In genomic region chr3:59130431-59130830, GRCm38 (mm10) we compare ENCODE assay signal across 10 mouse cellular contexts. TPM values are rescaled to one million over a fixed set of nuclear protein-coding genes. Genes with fewer than 3 reads are reported as not detected.
DNase-seq lines count a peak whose midpoint lies in the region; ATAC-seq and TF ChIP-seq lines count a peak whose summit lies in the region.
"Had no signal": no experiment of that assay in that cellular context is flagged by ENCODE, and none has a peak within 500 bp of the region (broad histone marks: within the 10 kb centered on the region; RNA-seq: fewer than 3 reads in every experiment).

No protein-coding gene starts in this region.

- no peaks in the 10 kb centered on the region for H3K27me3 ChIP-seq in intestine, postnatal 0 days (replicated peaks; ENCODE audit: control insufficient read depth, insufficient read depth, low read length)
- H3K27me3 ChIP-seq in neural tube, embryonic 15.5 days (replicated peaks): no peaks in the 10 kb centered on the region
- H3K27me3 ChIP-seq: neural tube, embryonic 13.5 days had no signal

- peak; percentile 7 for DNase-seq in embryo, embryonic 11 days
- DNase-seq in embryo, embryonic 10 days (ENCODE audit: low spot score): no peak
- DNase-seq in T-cell, adult 2 months (ENCODE audit: low spot score): peak; percentile 49
- DNase-seq in cerebellum, postnatal 14 days: no peak
- no peak for DNase-seq in urinary bladder, adult 2 months (ENCODE audit: low spot score)

- no peaks in the 10 kb centered on the region for H3K9me3 ChIP-seq in intestine, postnatal 0 days (ENCODE audit: control insufficient read depth)
- no peaks in the 10 kb centered on the region for H3K9me3 ChIP-seq in neural tube, embryonic 15.5 days (replicated peaks)
- H3K9me3 ChIP-seq: neural tube, embryonic 13.5 days had no signal

- H3K4me1 ChIP-seq in intestine, postnatal 0 days (replicated peaks; ENCODE audit: control insufficient read depth, insufficient read depth, low read length): no peaks in the 10 kb centered on the region
- H3K4me1 ChIP-seq in neural tube, embryonic 15.5 days: no peaks in the 10 kb centered on the region

- H3K36me3 ChIP-seq in intestine, postnatal 0 days (ENCODE audit: control insufficient read depth, insufficient read depth): no peaks in the 10 kb centered on the region
- no peaks in the 10 kb centered on the region for H3K36me3 ChIP-seq in neural tube, embryonic 15.5 days
- H3K36me3 ChIP-seq: neural tube, embryonic 13.5 days had no signal

- no peak for ATAC-seq in intestine, postnatal 0 days
- ATAC-seq in megakaryocyte progenitor cell, adult 5-6 weeks (replicated peaks; ENCODE audit: poor library complexity): peak; percentile 53
- ATAC-seq in neural tube, embryonic 15.5 days (ENCODE audit: low FRiP score): no peak

- peak overlapping the region; percentile 50 for H3K27ac ChIP-seq in intestine, postnatal 0 days (ENCODE audit: low read depth, low read length)
- no peak overlapping the region for H3K27ac ChIP-seq in neural tube, embryonic 15.5 days (replicated peaks)
- H3K27ac ChIP-seq: neural tube, embryonic 13.5 days had no signal

- H3K4me2 ChIP-seq in intestine, postnatal 0 days (replicated peaks; ENCODE audit: low read depth): peak overlapping the region; percentile 14
- no peak overlapping the region for H3K4me2 ChIP-seq in neural tube, embryonic 15.5 days
- H3K4me2 ChIP-seq: neural tube, embryonic 13.5 days had no signal

- WGBS in intestine, postnatal 0 days: 44% methylated on average over 8 of the region's 8 CpGs
- WGBS in neural tube, embryonic 15.5 days: 72% methylated on average over 8 of the region's 8 CpGs

- no peak overlapping the region for H3K9ac ChIP-seq in intestine, postnatal 0 days (ENCODE audit: low read depth, low read length)
- H3K9ac ChIP-seq in neural tube, embryonic 15.5 days (replicated peaks): no peak overlapping the region
- H3K9ac ChIP-seq: neural tube, embryonic 13.5 days had no signal

- no peak for TF ChIP-seq CTCF in intestine, postnatal 0 days (IDR thresholded peaks at IDR 0.05; ENCODE audit: low read depth)

- peak overlapping the region; percentile 24 for H3K4me3 ChIP-seq in intestine, postnatal 0 days (ENCODE audit: low read depth, low read length)
- H3K4me3 ChIP-seq in neural tube, embryonic 15.5 days (replicated peaks): no peak overlapping the region
- H3K4me3 ChIP-seq: neural tube, embryonic 13.5 days had no signal

RNA-seq across cellular contexts. Expression of gene P2ry14, which starts 23.0 kb away (rescaled TPM):
- 20.3 and 21.5 TPM in 2 replicates for polyA plus RNA-seq in intestine, postnatal 0 days (2015; fragmentation: Nextera tagmentation; extraction: Ambion mirVana)
- total RNA-seq in megakaryocyte progenitor cell, adult 5-6 weeks (2015): 5.7 and 7.2 TPM in 2 replicates
- total RNA-seq in megakaryocyte progenitor cell, adult 5-6 weeks (2017): 5.0 and 8.0 TPM in 2 replicates
- 2.0 and 2.8 TPM in 2 replicates for polyA plus RNA-seq in urinary bladder, adult 2 months (2012; rRNA removed)
- polyA plus RNA-seq in neural tube, embryonic 15.5 days (2015; fragmentation: Nextera tagmentation; extraction: Ambion mirVana): 4.9 and 5.0 TPM in 2 replicates
- polyA plus RNA-seq: C2C12 had no signal

RNA-seq across cellular contexts. Expression of gene Gpr171, which starts 28.8 kb away (rescaled TPM):
- polyA plus RNA-seq in intestine, postnatal 0 days (2015; fragmentation: Nextera tagmentation; extraction: Ambion mirVana): 0.51 and 0.57 TPM in 2 replicates
- total RNA-seq in megakaryocyte progenitor cell, adult 5-6 weeks (2015): 24.3 and 26.9 TPM in 2 replicates
- 23.1 and 31.9 TPM in 2 replicates for total RNA-seq in megakaryocyte progenitor cell, adult 5-6 weeks (2017)
- polyA plus RNA-seq in urinary bladder, adult 2 months (2012; rRNA removed): 0.51 and 0.56 TPM in 2 replicates
- polyA plus RNA-seq in neural tube, embryonic 15.5 days (2015; fragmentation: Nextera tagmentation; extraction: Ambion mirVana): 1.6 and 4.4 TPM in 2 replicates
- polyA plus RNA-seq: C2C12 had no signal

Comparison
In these comparisons a context has a peak if more than half of its experiments do, and no peak if none do; other contexts are left out.
1. DNase-seq: peak in embryo, embryonic 11 days (single experiment) and T-cell, adult 2 months (single experiment); none in embryo, embryonic 10 days (single experiment), cerebellum, postnatal 14 days (0 of 2) and urinary bladder, adult 2 months (single experiment).